Mouse (Mus musculus): ENCODE measurements around the gene Ncapd3.

Ncapd3 gene

DNA sequence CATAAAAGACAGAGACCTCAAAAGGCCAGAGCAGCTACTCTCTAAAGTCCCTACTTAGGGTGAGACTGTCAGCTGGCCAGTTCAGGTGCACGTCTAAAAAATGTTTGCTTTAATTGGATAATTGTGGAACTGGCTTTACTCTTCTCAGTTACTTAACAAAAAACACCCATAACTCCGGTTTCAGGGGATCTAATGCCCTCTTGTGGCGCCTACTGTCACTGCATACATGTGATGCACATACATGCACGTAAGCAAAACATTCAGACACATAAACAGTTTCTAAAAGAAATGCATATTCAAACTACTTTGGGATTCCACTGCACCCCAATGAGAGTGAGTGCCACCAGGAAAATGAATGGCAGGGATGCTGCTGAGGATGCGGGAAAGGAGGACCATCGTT, 96.6 kb downstream of the Ncapd3 start:
- no peak for DNase-seq

GRCm38 (mm10) chr9:27128629-27129028, 98.7 kb downstream of the Ncapd3 start:
- DNase-seq: no peak

GRCm38 (mm10) chr9:27134410-27134809, 104.4 kb downstream of the Ncapd3 start:
- DNase-seq: peak; percentile 16

- DNase-seq: no peak
Measured at GRCm38 (mm10) chr9:27135372-27135771, 105.4 kb downstream of the Ncapd3 start.

- no peak for DNase-seq
Measured at GRCm38 (mm10) chr9:27136651-27137050, 106.7 kb downstream of the Ncapd3 start.

GRCm38 (mm10) chr9:27140432-27141065, 110.6 kb downstream of the Ncapd3 start:
- DNase-seq: no peak

DNA sequence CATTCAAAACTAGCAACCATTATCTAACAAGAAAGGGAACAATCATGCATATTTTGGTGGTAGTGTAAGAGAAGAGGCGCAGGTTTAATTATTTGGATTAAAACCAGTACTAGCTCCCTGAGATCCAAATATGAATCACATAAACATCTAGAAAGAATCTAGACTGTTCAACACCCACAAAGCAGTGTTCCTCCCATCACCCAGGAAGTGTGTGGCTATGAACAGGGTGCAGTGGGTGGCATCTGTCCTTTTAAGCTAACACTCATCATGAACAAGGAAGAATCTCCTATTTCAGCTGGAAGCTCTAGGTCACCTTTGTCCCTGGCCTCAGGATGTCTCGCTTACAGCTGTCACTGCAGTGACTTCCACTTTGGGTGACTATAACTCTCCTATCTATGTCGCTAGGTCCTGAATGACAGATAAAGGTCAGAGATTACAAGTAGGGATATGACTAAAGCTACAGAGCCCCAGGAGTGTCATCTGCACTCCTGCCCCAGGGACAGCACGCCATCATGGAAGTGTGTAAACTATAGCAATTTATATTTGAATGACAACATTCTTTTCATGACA, 114.4 kb downstream of the Ncapd3 start:
- no peak for DNase-seq
